Mouse (Mus musculus) layer of hippocampus, postnatal 36 days (tissue): ENCODE data around the gene Gpi1. TPM values are rescaled to one million over a fixed set of nuclear protein-coding genes. Genes with fewer than 3 reads are reported as not detected.
"Not testable (repeated sequence)": the region's sequence is repeated elsewhere in the genome, so short reads cannot be mapped to it uniquely, and the experiment has no call there.

Experiments
- DNase-seq, 2 experiments: peaks; one replicate each; pipeline ENCODE4 v3.0.0; 2022
- total RNA-seq, 2 experiments: library from RNA; stranded (reverse); gene quantifications; 2 replicates each; pipeline ENCODE4 v1.2.3; 2021

The Gpi1 gene
- total RNA-seq, 2 experiments from 2014 or later: 784 to 785 TPM

- DNase-seq: no peak
Measured at GRCm38 (mm10) chr7:34229153-34229552, 983 bp downstream of the Gpi1 start.

- DNase-seq: no peak
Measured at GRCm38 (mm10) chr7:34228641-34229040, 1.5 kb downstream of the Gpi1 start.

- DNase-seq: no peak
Measured at GRCm38 (mm10) chr7:34226846-34227245, 3.3 kb downstream of the Gpi1 start.

- no peak for DNase-seq
Measured at GRCm38 (mm10) chr7:34226086-34226485, 4.0 kb downstream of the Gpi1 start.

- no peak for DNase-seq
Measured at GRCm38 (mm10) chr7:34224308-34224707, 5.8 kb downstream of the Gpi1 start.

- DNase-seq: no peak
Measured at GRCm38 (mm10) chr7:34222340-34222739, 7.8 kb downstream of the Gpi1 start.

- no peak for DNase-seq
Measured at GRCm38 (mm10) chr7:34221594-34222250, 8.4 kb downstream of the Gpi1 start.

- DNase-seq: no peak
Measured at GRCm38 (mm10) chr7:34218496-34218895, 11.6 kb downstream of the Gpi1 start.

- no peak for DNase-seq
Measured at GRCm38 (mm10) chr7:34216474-34216873, 13.7 kb downstream of the Gpi1 start.

GRCm38 (mm10) chr7:34215481-34215880 lies 14.7 kb downstream of the Gpi1 start:
- DNase-seq: no peak

- no peak for DNase-seq
Measured at GRCm38 (mm10) chr7:34214644-34215043, 15.5 kb downstream of the Gpi1 start.

- no peak for DNase-seq
Measured at GRCm38 (mm10) chr7:34213281-34213680, 16.9 kb downstream of the Gpi1 start.

- no peak for DNase-seq
Measured at GRCm38 (mm10) chr7:34208027-34208745, 21.9 kb downstream of the Gpi1 start.

GRCm38 (mm10) chr7:34206331-34206730 lies 23.8 kb downstream of the Gpi1 start:
- no peak for DNase-seq

- DNase-seq: not testable (repeated sequence)
Measured at GRCm38 (mm10) chr7:34202147-34202546, 28.0 kb downstream of the Gpi1 start.

- DNase-seq: no peak
Measured at GRCm38 (mm10) chr7:34200829-34201228, 29.3 kb downstream of the Gpi1 start.

GRCm38 (mm10) chr7:34198346-34198745 lies 31.8 kb downstream of the Gpi1 start:
- DNase-seq: no peak

GRCm38 (mm10) chr7:34196132-34197128 lies 33.7 kb downstream of the Gpi1 start, which contains the start of gene Pdcd2l:
Pdcd2l (minus strand) TSS chr7:34196661.
- peak; percentile 90 to 93 for DNase-seq

GRCm38 (mm10) chr7:34195632-34196031 lies 34.5 kb downstream of the Gpi1 start:
- DNase-seq: no peak

- no peak for DNase-seq
Measured at GRCm38 (mm10) chr7:34192825-34193224, 37.3 kb downstream of the Gpi1 start.

- no peak for DNase-seq
Measured at GRCm38 (mm10) chr7:34189376-34189989, 40.7 kb downstream of the Gpi1 start.

GRCm38 (mm10) chr7:34183794-34184193 lies 46.3 kb downstream of the Gpi1 start:
- no peak for DNase-seq
